Mouse (Mus musculus): ENCODE measurements around the gene Cdk2. TPM values are rescaled to one million over a fixed set of nuclear protein-coding genes. Genes with fewer than 3 reads are reported as not detected.

The Cdk2 gene
- polyA plus RNA-seq, 1 experiment from 2014 or later: 30.2 TPM

- ATAC-seq (no peak), DNase-seq (ENCODE audit: low read depth, low spot score) (no peak)
- no peaks in the 10 kb centered on the region for H3K27me3 ChIP-seq
- CTCF ChIA-PET: no interaction called here
- in situ Hi-C loops (cut with MboI; ENCODE audit: low pct_unique_long_range_greater_than_20kb): no loop called here
- TF ChIP-seq CTCF (IDR thresholded peaks at IDR 0.05): no peak
- POLR2A ChIA-PET: no interaction called here
Observed at GRCm38 (mm10) chr10:128659490-128659889, 45.3 kb downstream of the Cdk2 start.

GRCm38 (mm10) chr10:128657844-128658243 is 47.0 kb downstream of the Cdk2 start:
- no peak for TF ChIP-seq CTCF (IDR thresholded peaks at IDR 0.05)
- ChIA-PET POLR2A (no interaction called here), CTCF (no interaction called here)
- no peak for DNase-seq (ENCODE audit: low read depth, low spot score)
- in situ Hi-C loops (cut with MboI; ENCODE audit: low pct_unique_long_range_greater_than_20kb): no loop called here
- no peak for ATAC-seq
- H3K27me3 ChIP-seq: no peaks in the 10 kb centered on the region

GRCm38 (mm10) chr10:128656731-128657130 is 48.1 kb downstream of the Cdk2 start:
- no peak for DNase-seq (ENCODE audit: low read depth, low spot score)
- ATAC-seq: no peak
- ChIA-PET POLR2A (no interaction called here), CTCF (interaction anchor here (1.5 kb wide), 1 partner anchor 11 kb away, joined by 3 read pairs; no protein-coding TSS in a partner anchor)
- in situ Hi-C loops (cut with MboI; ENCODE audit: low pct_unique_long_range_greater_than_20kb): no loop called here
- no peak for TF ChIP-seq CTCF (IDR thresholded peaks at IDR 0.05)
- H3K27me3 ChIP-seq: no peaks in the 10 kb centered on the region

GRCm38 (mm10) chr10:128655254-128655653 is 49.6 kb downstream of the Cdk2 start:
- TF ChIP-seq CTCF (IDR thresholded peaks at IDR 0.05): no peak
- ChIA-PET CTCF (no interaction called here), POLR2A (no interaction called here)
- H3K27me3 ChIP-seq: no peaks in the 10 kb centered on the region
- no peak for DNase-seq (ENCODE audit: low read depth, low spot score)
- in situ Hi-C loops (cut with MboI; ENCODE audit: low pct_unique_long_range_greater_than_20kb): no loop called here
- no peak for ATAC-seq

- DNase-seq (ENCODE audit: low read depth, low spot score): no peak
- ChIA-PET POLR2A (interaction anchor here (0.7 kb wide), 1 partner anchor 58 kb away, joined by 3 read pairs; no protein-coding TSS in a partner anchor), CTCF (interaction anchor here (0.9 to 1.5 kb wide), 2 partner anchors 10 to 13 kb away, joined by 3 to 4 read pairs; no protein-coding TSS in a partner anchor)
- no peaks in the 10 kb centered on the region for H3K27me3 ChIP-seq
- TF ChIP-seq CTCF (IDR thresholded peaks at IDR 0.05): no peak
- ATAC-seq: no peak
- in situ Hi-C loops (cut with MboI; ENCODE audit: low pct_unique_long_range_greater_than_20kb): no loop called here
Observed at GRCm38 (mm10) chr10:128653866-128654265, 51.0 kb downstream of the Cdk2 start.

Other genes starting within 250 kb of the Cdk2 start
- 102 TPM for gene Smarcc2, start 245.8 kb downstream of the Cdk2 start, polyA plus RNA-seq (2021)
- 1,994 TPM for gene Myl6, start 210.9 kb downstream of the Cdk2 start, polyA plus RNA-seq (2021)
- 54.1 TPM for gene Myl6b, start 206.3 kb downstream of the Cdk2 start, polyA plus RNA-seq (2021)
- gene Esyt1, start 179.2 kb downstream of the Cdk2 start, polyA plus RNA-seq (2021): 75.8 TPM
- 16.8 TPM for gene Zc3h10, start 157.3 kb downstream of the Cdk2 start, polyA plus RNA-seq (2021)
- 1,532 TPM for gene Rpl41, start 155.7 kb downstream of the Cdk2 start, polyA plus RNA-seq (2021)
- 117 TPM for gene Pa2g4, start 139.0 kb downstream of the Cdk2 start, polyA plus RNA-seq (2021)
- gene Erbb3, start 115.4 kb downstream of the Cdk2 start, polyA plus RNA-seq (2021): 1.2 TPM
- gene Rps26, start 78.3 kb downstream of the Cdk2 start, polyA plus RNA-seq (2021): 259 TPM
- 0.10 TPM for gene Ikzf4, start 59.0 kb downstream of the Cdk2 start, polyA plus RNA-seq (2021)
- gene Suox, start 31.0 kb downstream of the Cdk2 start, polyA plus RNA-seq (2021): 15.2 TPM
- 93.3 TPM for gene Rab5b, start 8.8 kb downstream of the Cdk2 start, polyA plus RNA-seq (2021)
- 1.1 TPM for gene Pmel, start 836 bp downstream of the Cdk2 start, polyA plus RNA-seq (2021)
- 9.9 TPM for gene Dgka, start 39.8 kb upstream of the Cdk2 start, polyA plus RNA-seq (2021)
- gene Pym1, start 42.9 kb upstream of the Cdk2 start, polyA plus RNA-seq (2021): 37.8 TPM
- 18.6 TPM for gene Mmp19, start 85.9 kb upstream of the Cdk2 start, polyA plus RNA-seq (2021)
- 81.8 TPM for gene Dnajc14, start 99.0 kb upstream of the Cdk2 start, polyA plus RNA-seq (2021)
- 26.7 TPM for gene Tmem198b, start 99.3 kb upstream of the Cdk2 start, polyA plus RNA-seq (2021)
- gene Sarnp, start 112.3 kb upstream of the Cdk2 start, polyA plus RNA-seq (2021): 105 TPM
- gene Ormdl2, start 116.6 kb upstream of the Cdk2 start, polyA plus RNA-seq (2021): 56.5 TPM
- 62.3 TPM for gene Gdf11, start 186.7 kb upstream of the Cdk2 start, polyA plus RNA-seq (2021)
- gene Cd63, start 196.0 kb upstream of the Cdk2 start, polyA plus RNA-seq (2021): 2,035 TPM
- 10.8 TPM for gene Rdh5, start 217.9 kb upstream of the Cdk2 start, polyA plus RNA-seq (2021)
- 203 TPM for gene Bloc1s1, start 219.0 kb upstream of the Cdk2 start, polyA plus RNA-seq (2021)
- gene Itga7, start 228.8 kb upstream of the Cdk2 start, polyA plus RNA-seq (2021): 20.3 TPM

Measured in Patski (cell line).